Mouse (Mus musculus): ENCODE measurements around the gene Il12rb1.

The Il12rb1 gene

DNA sequence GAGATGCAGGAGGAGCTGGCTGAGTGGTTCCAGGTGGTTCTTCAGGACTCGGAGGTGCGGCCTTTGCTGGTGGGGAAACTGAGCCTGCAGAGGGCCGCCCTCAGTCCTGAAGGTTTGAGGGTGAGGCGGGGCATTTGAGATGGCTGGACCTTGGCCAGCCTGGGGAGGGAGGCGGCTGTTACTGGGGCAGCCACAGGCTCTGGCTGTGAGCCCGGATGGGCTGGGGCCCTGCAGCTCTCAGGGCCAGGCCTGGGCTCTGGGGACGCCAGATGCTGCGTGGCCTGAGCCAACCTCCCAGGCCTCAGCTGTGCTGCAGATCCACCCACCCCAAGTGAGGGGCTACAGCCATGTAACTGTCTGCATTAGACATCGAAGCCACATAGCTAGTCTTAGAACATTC is 34.4 kb upstream of the Il12rb1 start:
- no peak for DNase-seq (ENCODE audit: low spot score)

DNA sequence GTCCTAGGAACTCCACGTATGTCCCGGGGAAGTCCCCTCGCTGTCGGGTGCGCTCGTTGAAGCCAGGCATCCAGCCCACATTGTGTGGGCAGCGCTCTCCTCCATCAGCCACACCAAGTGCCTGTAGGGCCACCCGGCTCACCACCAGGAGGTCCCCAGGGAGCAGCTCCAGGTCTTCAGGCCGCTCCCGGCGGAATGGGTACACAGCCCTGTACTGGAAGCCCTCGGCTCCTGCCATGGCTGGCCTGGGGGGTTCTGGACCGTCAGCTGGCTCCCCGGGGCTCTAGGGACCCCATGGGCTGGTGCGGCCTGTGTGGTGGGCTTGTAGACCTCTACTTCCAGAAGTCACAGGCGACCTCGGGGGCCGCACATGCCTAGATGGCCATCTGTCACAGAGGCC is 33.5 kb upstream of the Il12rb1 start:
- no peak for DNase-seq (ENCODE audit: low spot score)

DNA sequence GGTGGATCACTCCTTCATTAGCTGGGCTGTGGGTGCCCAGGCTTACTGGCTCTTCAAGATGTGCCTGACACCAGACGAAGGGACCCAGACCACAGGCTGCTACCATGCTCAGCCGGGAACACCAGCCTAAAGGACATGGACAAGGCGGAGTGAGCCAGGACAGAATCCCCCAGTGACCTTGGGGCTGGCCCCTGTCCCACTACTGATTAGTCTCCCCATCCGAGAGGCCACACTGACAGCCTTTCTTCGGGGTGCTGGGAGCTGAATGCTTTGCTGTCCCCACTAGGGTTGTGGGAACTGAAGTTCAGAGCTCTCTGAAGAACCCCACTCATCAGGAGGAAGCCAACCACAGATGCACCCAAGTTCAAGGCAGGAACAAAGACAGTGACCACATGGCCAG is 33.0 kb upstream of the Il12rb1 start:
- no peak for DNase-seq (ENCODE audit: low spot score)

DNA sequence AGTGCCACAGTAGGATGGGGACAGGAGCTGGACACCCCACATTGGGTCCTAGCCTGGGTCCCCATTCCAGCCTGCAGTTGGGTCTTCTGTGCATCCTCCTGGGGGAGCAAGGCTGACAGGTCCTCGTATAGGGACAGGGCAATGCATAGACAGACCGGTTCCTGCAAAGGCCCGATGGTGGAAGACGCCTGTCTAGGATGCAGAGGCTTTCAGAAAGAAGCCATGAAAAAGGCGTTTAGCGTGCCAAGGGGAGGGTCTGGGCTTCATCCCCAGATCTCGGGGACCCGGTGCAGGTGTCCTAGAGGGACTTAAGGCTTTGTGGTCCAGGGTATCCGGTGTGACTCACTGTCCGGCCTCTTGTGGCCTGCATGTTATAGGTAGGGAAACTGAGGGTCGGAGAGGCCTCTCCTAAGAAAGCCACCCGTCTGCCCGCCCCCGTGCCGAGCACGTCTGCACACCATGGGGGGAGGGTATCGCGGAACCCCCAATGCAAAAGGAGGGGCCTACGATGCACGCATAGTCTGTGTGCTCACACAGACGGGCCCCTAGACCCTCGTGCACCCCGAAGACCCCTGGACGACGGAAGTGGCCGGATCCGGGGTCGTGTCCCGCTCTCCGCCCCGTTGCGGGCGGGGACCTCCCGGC is 32.3 kb upstream of the Il12rb1 start:
- no peak for DNase-seq (ENCODE audit: low spot score)

DNA sequence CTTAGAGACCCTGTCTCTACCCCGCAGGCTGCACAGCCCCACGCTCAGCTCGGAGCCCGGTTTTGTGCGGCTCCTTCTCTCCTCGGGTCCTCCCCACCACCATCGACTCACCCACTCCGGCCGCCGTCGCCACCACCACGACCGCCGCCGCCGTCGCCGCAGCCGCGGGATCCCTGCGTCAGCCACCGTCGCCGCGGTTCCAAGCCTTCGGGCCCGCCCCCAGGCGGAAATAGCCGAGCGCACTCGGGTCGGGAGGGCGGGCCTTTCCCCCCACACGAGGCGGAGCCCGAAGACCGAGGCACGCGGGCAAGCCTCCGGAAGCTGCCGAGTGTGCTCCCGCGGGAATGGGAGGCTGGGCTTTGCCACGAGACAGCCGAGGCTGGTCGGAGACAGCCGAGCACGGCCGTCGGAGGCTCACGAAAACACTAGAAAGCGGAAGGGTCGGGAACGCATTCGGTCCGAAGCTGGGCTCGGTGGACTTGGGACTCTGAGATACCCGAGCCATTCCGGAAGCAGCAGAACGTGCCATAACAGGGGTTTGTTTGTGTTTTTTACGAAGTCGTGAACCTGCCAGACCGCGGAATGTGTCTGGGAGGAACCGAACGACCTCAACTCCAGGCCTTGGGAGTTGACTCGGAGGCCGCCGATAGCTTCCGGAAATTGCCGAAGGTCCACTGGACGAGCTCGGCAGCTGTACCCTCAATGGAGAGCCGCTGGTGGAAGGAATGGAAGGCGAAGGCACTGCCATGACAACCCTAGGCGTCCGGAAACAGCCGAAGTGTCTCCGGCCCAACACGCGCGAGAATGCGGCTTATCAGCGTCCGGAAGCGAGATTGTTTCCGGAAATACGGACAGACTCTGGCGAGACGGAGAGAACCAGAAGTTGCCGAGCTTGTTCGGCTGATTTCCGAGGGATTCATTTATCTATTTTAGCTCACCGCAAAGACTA is 31.5 kb upstream of the Il12rb1 start, which contains the start of gene Pik3r2:
Pik3r2 (minus strand) TSS at position 218 of the 949 bp plus-strand sequence.
- DNase-seq (ENCODE audit: low spot score): peak; percentile 97

DNA sequence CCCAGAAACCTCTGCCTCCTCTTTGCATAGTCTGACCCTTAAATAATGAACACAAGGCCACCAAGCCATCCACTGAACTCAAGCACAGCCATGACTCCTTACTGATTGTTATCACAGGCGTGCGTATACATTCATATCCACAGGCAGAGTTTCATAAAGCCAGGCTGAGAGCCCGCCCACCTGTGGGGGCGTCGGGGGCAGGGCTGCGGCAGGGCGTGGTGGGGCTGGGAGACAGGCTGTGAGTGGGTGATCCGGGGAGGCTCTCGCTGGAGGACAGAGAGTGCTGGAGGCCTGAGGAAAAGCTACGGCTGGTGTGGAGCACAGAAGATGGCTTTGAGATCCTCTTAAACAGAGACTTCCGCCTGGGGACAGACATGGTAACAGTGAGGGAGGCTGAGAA is 28.2 kb upstream of the Il12rb1 start:
- no peak for DNase-seq (ENCODE audit: low spot score)

DNA sequence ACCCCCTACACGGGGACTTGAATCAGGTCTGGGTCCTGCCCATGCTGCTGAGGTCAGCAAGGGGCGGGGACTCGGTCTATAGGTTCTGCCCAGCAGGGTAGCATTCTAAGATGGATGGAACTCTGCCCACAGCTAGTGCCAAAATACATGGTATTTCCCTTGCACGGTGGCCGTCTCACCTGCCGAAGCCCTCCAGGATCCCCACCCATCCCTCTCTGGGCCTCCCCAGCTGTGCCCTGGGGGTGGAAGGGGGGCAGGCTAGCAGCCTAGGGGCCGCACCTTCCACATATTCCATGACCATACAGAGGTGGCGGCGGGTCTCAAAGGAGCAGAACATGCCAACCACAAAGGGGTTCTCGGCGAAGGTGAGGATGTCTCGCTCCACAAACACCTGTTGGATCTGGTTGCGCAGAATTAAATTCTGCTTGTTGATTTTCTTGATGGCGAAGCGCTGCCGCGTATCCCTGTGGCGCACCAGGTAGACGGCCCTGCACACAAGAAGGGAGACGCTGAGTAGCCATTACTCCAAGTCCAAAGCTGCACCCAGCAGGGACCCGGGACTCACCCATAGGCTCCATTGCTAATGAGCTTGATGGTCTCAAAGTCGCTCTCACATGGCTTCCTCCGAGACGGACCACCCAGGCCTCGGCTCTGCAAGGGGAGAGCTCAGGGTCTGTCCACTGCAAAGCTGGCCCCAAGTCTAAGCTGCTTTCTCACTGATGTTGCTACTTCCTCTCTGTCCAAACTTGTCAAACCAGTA is 21.8 kb upstream of the Il12rb1 start:
- no peak for DNase-seq (ENCODE audit: low spot score)

DNA sequence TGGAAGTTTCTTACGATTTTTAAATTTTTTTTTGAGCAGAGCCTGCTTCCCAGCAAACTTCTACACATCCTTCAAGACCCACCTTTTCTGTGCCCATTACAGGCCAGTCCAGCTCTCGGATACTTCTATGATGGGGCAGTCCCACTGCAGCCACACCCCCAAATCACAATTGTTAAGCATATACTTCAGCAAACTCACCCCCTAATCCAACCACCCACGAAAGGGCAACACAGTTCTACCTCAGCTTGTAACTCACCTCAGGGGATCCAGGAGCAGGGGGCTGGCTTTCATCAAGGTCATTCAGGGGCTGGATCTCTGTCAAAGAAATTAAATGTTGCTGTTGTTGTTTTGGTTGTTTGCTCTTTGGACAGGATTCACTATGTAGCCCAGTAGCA is 21.2 kb upstream of the Il12rb1 start:
- no peak for DNase-seq (ENCODE audit: low spot score)

DNA sequence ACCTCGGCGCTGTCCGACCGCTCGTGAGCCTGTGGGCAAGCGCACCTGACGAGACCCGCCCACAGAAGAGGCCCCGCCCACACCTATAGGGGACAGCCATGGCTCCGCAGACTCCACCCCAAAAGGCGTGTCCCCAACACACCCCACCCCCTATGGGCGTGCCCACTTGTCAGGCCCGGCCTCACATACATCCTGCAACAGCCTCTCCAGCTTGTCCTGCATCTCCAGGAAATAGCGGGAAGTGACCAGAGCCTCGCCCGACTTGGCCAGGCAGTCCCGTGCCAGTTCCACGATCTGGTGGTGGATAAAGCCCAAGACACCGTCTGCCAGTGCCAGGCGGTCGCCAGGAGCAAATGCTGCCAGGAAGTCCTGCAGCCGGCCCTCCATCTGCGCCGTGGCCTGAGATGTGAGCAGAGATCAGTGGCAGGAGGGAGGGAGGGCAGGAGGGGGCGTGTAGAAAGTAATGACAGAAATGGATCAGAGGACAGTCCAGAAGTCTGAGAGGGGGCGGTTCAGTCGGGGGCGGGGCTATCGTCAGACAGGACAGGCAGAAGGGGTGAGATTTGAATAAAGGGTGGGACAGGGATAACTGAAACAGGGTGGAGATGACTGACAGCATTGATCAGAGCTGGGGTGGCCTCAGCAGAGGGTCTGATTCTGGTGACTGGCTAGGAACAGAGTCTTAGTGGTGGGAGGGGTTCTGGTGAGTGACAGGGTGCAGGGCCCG is 20.1 kb upstream of the Il12rb1 start:
- no peak for DNase-seq (ENCODE audit: low spot score)

DNA sequence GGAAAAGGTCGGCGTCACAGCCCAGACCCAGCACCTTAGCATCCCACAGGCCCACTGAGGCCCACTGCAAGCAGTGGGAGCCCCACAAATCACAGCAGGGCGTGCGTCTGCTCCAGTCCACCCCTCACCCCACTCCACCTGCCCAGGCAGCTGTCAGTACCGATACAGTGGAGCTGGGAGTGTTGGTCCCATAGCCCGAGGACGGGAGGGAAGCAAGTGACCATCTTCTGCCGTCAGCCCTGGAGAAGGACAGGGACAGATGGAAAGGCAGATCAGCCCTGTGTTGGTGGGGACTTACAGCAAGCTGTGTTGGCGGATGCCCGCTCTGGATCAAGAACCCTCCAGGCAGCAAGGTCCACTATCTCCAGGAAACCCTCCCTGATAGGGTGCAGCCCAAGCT is 19.2 kb upstream of the Il12rb1 start:
- no peak for DNase-seq (ENCODE audit: low spot score)

DNA sequence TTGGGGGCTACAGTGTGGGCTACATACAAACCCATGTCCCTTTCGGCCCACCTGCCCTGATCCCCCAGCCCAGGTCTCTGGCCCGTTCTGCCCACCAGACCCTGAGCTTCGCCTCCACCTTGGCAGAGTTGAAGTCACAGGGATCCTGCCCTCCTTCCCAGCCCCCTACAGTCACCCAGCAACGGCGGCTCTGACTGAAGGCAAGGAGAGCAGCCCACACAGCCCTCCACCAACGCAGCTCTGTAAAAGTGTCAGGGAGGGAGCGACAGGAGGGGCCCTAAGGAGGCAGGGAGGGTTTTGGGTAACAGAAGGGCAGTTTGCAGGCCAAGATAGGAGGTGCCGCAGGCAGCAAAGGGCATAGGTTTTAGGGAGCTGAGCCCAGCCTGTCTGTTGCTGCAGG is 17.4 kb upstream of the Il12rb1 start:
- DNase-seq (ENCODE audit: low spot score): no peak

DNA sequence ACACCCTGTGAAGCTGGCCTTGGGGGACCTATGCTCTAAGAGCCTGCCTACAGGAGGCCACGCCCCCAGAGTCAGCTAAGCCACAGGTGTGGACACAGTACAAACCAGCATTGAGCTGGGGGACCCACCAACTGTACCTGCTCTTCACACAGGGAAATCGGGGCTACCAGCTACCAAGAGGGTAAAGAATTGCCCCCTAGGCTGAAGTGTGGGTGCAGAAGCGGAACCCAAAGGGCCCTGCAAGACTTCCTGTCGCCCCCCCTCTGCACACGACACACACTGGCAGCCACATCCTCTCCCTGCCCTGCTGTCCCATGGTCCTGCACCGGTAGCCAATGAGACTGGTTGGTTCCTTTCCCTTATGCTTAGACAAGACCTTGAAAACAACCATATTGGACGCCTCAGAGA is 17.0 kb upstream of the Il12rb1 start:
- DNase-seq (ENCODE audit: low spot score): no peak

DNA sequence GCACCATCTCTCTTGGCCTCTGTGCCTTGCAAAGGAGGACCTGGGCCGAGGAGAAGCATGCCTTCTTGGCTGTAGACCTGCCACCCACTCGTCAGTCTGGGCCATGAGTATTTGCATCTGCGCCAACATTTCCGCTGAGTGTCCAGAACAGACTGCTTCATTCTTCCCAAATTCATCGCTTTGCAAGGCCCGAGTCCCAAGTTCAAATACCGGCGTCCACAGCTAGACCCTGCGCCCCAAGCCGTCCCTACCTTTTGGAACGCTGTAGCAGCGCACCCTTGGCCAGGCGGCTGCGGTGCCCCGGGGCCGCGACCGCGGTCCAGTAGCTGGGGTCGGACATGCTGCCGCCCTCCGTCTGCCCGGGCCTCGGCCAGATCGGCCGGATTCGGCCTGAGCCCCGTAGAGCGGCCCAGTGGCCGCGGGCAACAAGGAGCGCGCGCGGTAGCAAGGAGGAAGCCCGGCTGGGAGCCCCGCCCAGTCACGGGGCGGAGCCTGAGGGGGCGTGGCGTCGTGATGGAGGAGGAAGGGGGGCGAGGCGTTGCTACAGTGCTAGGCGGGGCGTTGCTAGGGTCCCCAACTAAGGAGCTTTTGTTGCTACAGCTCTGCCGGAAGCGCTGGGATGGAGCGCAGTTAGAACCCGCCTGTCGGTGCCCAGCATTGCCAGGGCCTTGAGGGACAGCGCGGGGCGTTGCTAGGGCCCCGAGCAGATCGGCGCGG is 16.1 kb upstream of the Il12rb1 start:
- DNase-seq (ENCODE audit: low spot score): peak; percentile 96

DNA sequence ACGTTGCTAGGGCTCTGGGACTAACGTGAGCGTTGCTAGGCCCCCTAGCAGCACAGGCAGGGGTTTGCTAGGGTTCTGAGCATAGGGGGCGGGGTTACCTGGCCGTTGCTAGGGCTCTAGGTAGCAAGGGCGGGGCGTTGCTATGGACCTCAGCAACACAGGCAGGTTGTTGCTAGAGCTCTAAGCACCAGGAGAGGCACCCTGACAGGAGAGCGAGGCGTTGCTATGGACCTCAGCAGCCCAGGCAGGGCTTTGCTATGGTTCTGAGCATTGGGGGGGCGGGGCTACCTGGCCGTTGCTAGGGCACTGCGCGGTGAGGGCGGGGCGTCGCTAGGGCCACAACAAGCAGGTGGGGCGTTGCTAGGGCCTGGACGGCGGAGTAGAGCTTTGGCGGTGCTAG is 15.5 kb upstream of the Il12rb1 start:
- no peak for DNase-seq (ENCODE audit: low spot score)

DNA sequence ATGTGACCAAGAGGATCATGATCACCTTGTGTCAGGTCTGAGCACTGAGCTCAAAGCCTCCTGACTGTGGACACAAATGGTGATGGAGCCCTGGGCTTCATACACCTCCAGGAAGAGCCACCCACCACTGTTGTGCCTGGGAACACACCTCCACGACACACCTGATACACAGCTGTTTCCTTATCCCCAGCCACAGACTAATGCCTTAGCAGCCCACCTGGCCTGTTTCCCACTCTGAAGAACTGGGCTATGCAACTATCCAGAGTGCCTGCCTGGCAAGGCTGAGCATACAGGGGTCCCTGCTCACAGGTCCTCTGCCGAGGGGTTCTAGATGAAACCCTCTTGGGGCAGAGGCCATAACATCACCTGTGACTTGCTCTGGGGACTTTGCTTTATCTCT is 14.0 kb upstream of the Il12rb1 start:
- no peak for DNase-seq (ENCODE audit: low spot score)

DNA sequence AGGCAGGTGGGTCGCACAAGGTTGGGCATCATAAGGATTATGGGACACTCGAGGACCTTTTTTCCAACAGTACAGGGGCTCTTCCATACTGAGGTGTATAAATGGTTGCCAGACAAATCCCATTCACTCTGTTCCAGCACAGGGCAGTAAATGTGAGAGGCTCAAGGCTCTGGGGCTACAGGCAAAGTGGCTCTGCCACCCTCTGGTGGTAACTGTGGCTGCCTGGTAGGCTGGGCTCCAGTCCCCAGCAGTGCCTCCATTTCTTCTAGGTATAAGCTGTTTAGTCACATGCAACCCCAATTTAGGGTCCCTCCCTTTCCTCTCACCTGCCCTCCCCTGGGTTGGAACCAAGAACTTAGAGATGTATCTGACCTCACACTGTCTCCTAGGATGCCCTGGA is 12.9 kb upstream of the Il12rb1 start:
- DNase-seq (ENCODE audit: low spot score): no peak

DNA sequence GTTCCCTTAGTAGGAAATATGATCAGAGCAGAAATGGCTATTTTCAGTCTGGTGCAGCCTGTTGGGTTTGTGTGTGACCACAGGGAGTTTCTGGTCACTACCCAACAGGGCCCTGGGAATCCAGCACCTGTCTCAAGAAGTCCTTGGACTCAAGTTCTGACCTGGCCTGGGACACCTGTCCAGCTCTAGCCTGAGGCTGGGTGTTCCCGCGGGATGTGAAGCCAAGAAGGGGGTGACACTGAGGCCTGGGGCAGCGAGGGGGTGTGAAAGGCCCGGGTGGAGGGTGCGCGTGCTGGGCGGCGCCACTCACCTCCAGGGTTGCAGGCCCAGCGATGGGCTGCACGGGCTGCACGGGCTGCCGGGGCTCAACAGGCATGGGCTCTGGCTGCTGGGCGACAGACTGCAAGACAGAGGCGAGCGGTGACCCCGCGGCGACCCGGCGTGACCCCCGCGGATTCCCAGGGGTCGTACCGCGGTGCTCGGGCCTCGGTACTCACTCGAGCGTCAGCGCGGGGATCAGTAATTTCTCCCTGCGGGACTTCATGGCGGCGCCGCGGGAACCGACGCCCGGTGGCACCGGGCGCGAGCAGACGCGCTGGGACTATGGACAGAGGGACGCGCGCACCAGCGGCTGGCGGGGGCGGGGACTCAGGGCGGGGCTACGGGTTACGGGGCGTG is 11.7 kb upstream of the Il12rb1 start:
- DNase-seq (ENCODE audit: low spot score): no peak

DNA sequence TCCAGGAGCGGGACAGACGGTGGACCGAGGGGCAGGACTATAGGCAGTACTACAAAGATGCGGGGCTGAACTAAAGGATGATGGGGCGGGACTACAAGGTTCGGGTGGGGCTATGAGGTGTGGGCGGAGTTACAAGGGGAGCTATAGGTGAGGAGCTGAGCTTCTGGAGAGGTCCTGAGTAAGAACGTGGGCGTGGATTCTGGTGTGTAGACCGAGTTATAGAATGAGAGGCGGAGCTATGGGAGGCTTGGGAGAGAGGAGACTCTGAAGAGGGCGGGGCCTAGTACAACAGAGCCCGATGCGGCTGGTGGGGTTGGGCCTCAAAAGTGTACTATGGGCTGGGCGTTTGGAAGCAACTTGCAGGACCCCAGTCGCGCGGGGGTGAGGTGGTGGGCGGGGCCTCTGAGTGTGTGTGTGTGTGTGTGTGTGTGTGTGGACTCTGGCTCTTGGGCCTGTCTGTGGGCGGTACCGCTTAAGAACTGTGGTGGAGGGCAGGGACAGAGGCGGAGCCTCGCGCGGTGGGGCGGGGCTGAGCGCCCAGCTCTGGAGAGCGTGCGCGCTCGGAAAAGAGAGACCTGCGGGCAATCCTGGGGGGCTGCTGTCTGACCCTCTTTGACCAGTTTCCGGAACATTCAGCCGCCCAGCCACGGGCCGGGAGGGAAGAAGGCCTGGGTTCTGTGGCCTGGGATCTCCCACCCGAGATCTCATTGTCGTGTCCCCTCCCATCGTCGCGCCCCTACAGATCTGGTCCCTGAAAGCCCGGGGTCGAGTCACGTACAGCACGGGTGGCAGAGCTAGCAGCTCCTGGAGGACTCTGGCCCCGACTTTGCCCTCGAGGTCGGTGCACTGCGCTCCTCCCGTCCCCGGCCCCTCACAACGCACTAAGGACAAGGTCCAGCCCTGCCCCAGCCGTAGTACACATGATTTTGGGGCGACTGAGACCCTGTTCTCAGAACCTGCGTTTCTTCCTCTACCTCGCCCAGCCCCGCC is 10.9 kb upstream of the Il12rb1 start:
- peak; percentile 91 for DNase-seq (ENCODE audit: low spot score)

DNA sequence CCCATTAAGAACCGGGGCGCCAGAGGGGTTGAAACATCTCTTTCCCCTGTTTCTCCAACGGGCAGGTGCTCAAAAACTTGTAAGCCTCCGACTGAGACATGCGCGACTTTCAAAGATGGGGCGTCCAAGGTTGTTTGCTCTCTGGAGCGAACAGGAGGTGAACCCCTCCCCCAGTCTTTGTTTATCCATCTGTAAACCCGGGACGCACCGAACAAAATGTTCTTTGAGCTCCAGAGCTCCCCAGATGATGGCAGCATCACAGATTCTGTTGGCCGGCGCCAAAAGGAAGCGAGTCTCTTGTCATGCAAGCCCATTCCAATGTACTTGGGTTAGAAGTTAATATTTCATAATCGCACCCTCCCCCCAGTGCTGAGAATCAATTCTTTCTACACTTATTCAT is 10.0 kb upstream of the Il12rb1 start:
- no peak for DNase-seq (ENCODE audit: low spot score)

DNA sequence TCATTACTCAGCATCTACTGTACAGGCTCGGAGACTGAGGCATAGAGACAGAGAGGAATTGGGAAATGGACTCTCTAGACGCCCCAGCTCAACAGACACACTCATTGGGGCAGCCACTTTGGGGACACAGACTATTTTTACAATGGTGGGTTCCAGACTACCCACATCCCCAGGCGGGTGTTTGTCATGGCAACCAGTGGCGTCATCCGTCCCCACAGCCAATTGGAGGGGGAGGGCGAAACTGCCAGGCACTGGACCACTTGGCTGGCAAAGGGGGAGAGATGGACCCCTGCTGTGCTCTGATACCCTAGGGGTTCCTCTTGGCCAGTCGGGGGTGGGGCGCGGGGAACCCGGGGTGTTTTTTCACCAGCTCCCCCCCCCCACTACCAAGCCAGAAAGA is 7.6 kb upstream of the Il12rb1 start:
- DNase-seq (ENCODE audit: low spot score): no peak

Data from left cerebral cortex, adult 11 months (tissue).